Mouse (Mus musculus): ENCODE data around the gene Olfr825.
"Not testable (repeated sequence)": the region's sequence is repeated elsewhere in the genome, so short reads cannot be mapped to it uniquely, and the experiment has no call there.

The Olfr825 gene

GRCm38 (mm10) chr10:130166666-130167065 lies at the start of gene Olfr825:
TSS of gene Olfr825 (minus strand) at chr10:130166766.
- in situ Hi-C loops (cut with MboI, MseI): no loop called here

- in situ Hi-C loops (cut with MboI, MseI): no loop called here
These were observed 47.7 kb upstream of the Olfr825 start, which contains the start of gene Olfr827 for GRCm38 (mm10) chr10:130214303-130214702. TSS of gene Olfr827 (minus strand) at chr10:130214403.

- in situ Hi-C loops (cut with MboI, MseI): no loop called here
These were observed 17.5 kb upstream of the Olfr825 start, which contains the start of gene Olfr826 for GRCm38 (mm10) chr10:130184086-130184485. TSS of gene Olfr826 (minus strand) at chr10:130184186.

- in situ Hi-C loops (cut with MboI, MseI): no loop called here
These were observed 1.4 kb downstream of the Olfr825 start for GRCm38 (mm10) chr10:130165196-130165595.

GRCm38 (mm10) chr10:130144121-130144520 lies 22.4 kb downstream of the Olfr825 start:
- in situ Hi-C loops (cut with MboI, MseI): loop anchor here in 1 of 2 experiments (5.0 kb wide), 1 partner anchor 67 kb away; no protein-coding TSS in a partner anchor

- in situ Hi-C loops (cut with MboI, MseI): loop anchor here in 1 of 2 experiments (5.0 kb wide), 1 partner anchor 65 kb away; no protein-coding TSS in a partner anchor
These were observed 24.1 kb downstream of the Olfr825 start for GRCm38 (mm10) chr10:130142481-130142880.

GRCm38 (mm10) chr10:130134811-130135210 lies 31.8 kb downstream of the Olfr825 start:
- in situ Hi-C loops (cut with MboI, MseI): no loop called here

- in situ Hi-C loops (cut with MboI, MseI): not testable (repeated sequence)
These were observed 36.7 kb downstream of the Olfr825 start, which contains the start of gene Olfr824 for GRCm38 (mm10) chr10:130129900-130130299. TSS of gene Olfr824 (minus strand) at chr10:130130000.

GRCm38 (mm10) chr10:130116045-130116444 lies 50.5 kb downstream of the Olfr825 start:
- in situ Hi-C loops (cut with MboI, MseI): not testable (repeated sequence)

GRCm38 (mm10) chr10:130115283-130115682 lies 51.3 kb downstream of the Olfr825 start, which contains the start of gene Olfr823:
TSS of gene Olfr823 (minus strand) at chr10:130115383.
- in situ Hi-C loops (cut with MboI, MseI): not testable (repeated sequence)
